Mouse (Mus musculus): ENCODE results near the gene Trpv5. TPM values are rescaled to one million over a fixed set of nuclear protein-coding genes. Genes with fewer than 3 reads are reported as not detected.

Trpv5 gene
- polyA plus RNA-seq (2014; fragmentation: Nextera tagmentation; extraction: Ambion mirVana), result 0.07 TPM in 1 of 2 replicates, not detected in the other

- Histone ChIP-seq H3K9me3 (ENCODE audit: control insufficient read depth, low read length) (no peaks in the 10 kb centered on the region), H3K27ac (ENCODE audit: low read depth, low read length) (no peak within 1 kb of the TSS), H3K9ac (ENCODE audit: low read depth, low read length) (no peak within 1 kb of the TSS), H3K4me1 (replicated peaks; ENCODE audit: control insufficient read depth, insufficient read depth, low read length) (peaks cover 9% of the 10 kb centered on the region; the same call in 1 of the 2 replicates), H3K4me3 (ENCODE audit: low read depth, low read length) (no peak within 1 kb of the TSS), H3K36me3 (ENCODE audit: control insufficient read depth, insufficient read depth, low read length) (no peaks in the 10 kb centered on the region), H3K4me2 (no peak within 1 kb of the TSS), H3K27me3 (replicated peaks; ENCODE audit: control insufficient read depth, insufficient read depth, low read length) (no peaks in the 10 kb centered on the region)
- no peak for ATAC-seq (replicated peaks; ENCODE audit: low FRiP score)
- no peak for DNase-seq (ENCODE audit: low spot score)
- 68% methylated on average over 1 of the region's 1 CpGs for WGBS
These were observed at the start of gene Trpv5 for GRCm38 (mm10) chr6:41680669-41681068. Gene Trpv5, minus strand, starts transcription at chr6:41680769.

DNA sequence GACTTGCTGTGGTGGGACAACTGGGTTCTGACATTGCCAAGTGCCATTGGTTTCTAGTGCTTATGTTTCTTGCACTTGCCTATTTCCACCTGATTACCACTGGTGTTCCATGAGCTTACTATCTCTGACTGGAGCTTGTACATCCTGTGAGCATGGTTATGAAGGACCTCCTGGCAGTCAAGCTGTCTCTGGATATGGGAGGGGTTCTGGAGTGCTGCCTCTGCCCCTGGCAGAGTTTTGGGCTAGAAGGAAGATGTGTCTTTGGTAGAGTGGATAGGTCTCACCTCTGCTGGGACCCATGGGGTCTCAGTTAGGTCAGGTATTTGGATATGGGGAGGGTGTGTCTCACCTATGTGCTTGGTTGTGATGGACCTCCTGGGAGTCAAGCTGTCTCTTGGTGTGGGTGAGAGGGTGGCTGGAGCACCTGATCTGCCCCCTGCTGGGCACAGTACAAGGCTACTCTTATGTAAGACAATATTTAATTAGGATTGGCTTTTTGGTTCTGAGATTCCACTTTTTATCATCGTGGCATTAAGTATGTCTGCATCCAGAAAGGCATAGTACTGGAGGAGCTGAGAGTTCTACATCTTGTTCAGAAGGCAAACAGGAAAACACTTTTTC lies 47.5 kb upstream of the Trpv5 start:
- Histone ChIP-seq H3K4me1 (replicated peaks; ENCODE audit: control insufficient read depth, insufficient read depth, low read length) (no peaks in the 10 kb centered on the region), H3K9me3 (ENCODE audit: control insufficient read depth, low read length) (no peaks in the 10 kb centered on the region), H3K9ac (ENCODE audit: low read depth, low read length) (no peak overlapping the region), H3K27ac (ENCODE audit: low read depth, low read length) (no peak overlapping the region), H3K36me3 (ENCODE audit: control insufficient read depth, insufficient read depth, low read length) (no peaks in the 10 kb centered on the region), H3K27me3 (replicated peaks; ENCODE audit: control insufficient read depth, insufficient read depth, low read length) (no peaks in the 10 kb centered on the region), H3K4me3 (ENCODE audit: low read depth, low read length) (no peak overlapping the region), H3K4me2 (no peak overlapping the region)
- DNase-seq (ENCODE audit: low spot score), result no peak
- WGBS, result 74% methylated on average over 1 of the region's 1 CpGs
- peak; percentile 74 for ATAC-seq (replicated peaks; ENCODE audit: low FRiP score)

GRCm38 (mm10) chr6:41721430-41721829 lies 40.9 kb upstream of the Trpv5 start:
- H3K4me3 ChIP-seq (ENCODE audit: low read depth, low read length), result no peak overlapping the region
- DNase-seq (ENCODE audit: low spot score), result no peak
- no peak overlapping the region for H3K27ac ChIP-seq (ENCODE audit: low read depth, low read length)
- peak; percentile 71 for ATAC-seq (replicated peaks; ENCODE audit: low FRiP score)
- H3K4me1 ChIP-seq (replicated peaks; ENCODE audit: control insufficient read depth, insufficient read depth, low read length), result no peaks in the 10 kb centered on the region
- H3K36me3 ChIP-seq (ENCODE audit: control insufficient read depth, insufficient read depth, low read length), result no peaks in the 10 kb centered on the region
- no peaks in the 10 kb centered on the region for H3K27me3 ChIP-seq (replicated peaks; ENCODE audit: control insufficient read depth, insufficient read depth, low read length)
- WGBS, result 56% methylated on average over 2 of the region's 2 CpGs
- no peak overlapping the region for H3K4me2 ChIP-seq
- H3K9ac ChIP-seq (ENCODE audit: low read depth, low read length), result no peak overlapping the region
- no peaks in the 10 kb centered on the region for H3K9me3 ChIP-seq (ENCODE audit: control insufficient read depth, low read length)

- H3K4me3 ChIP-seq (ENCODE audit: low read depth, low read length), result no peak overlapping the region
- no peak overlapping the region for H3K9ac ChIP-seq (ENCODE audit: low read depth, low read length)
- H3K4me1 ChIP-seq (replicated peaks; ENCODE audit: control insufficient read depth, insufficient read depth, low read length), result peaks cover 19% of the 10 kb centered on the region
- WGBS, result 33% methylated on average over 1 of the region's 1 CpGs
- no peaks in the 10 kb centered on the region for H3K36me3 ChIP-seq (ENCODE audit: control insufficient read depth, insufficient read depth, low read length)
- ATAC-seq (replicated peaks; ENCODE audit: low FRiP score) (peak; percentile 53), DNase-seq (ENCODE audit: low spot score) (no peak)
- H3K4me2 ChIP-seq, result no peak overlapping the region; the same call in 1 of the 2 replicates
- no peaks in the 10 kb centered on the region for H3K27me3 ChIP-seq (replicated peaks; ENCODE audit: control insufficient read depth, insufficient read depth, low read length)
- H3K9me3 ChIP-seq (ENCODE audit: control insufficient read depth, low read length), result no peaks in the 10 kb centered on the region
- peak overlapping the region; percentile 34; the same call in 1 of the 2 replicates for H3K27ac ChIP-seq (ENCODE audit: low read depth, low read length)
These were observed 29.7 kb upstream of the Trpv5 start for GRCm38 (mm10) chr6:41710281-41710680.

GRCm38 (mm10) chr6:41706275-41706674 lies 25.7 kb upstream of the Trpv5 start:
- peak overlapping the region; percentile 90 for H3K27ac ChIP-seq (ENCODE audit: low read depth, low read length)
- DNase-seq (ENCODE audit: low spot score), result no peak

GRCm38 (mm10) chr6:41704123-41704522 lies 23.6 kb upstream of the Trpv5 start, which contains the start of gene Kel:
Gene Kel, minus strand, starts transcription at chr6:41704339.
- no peak for DNase-seq (ENCODE audit: low spot score)
- H3K36me3 ChIP-seq (ENCODE audit: control insufficient read depth, insufficient read depth, low read length), result no peaks in the 10 kb centered on the region
- peak; percentile 88 for ATAC-seq (replicated peaks; ENCODE audit: low FRiP score)
- no peaks in the 10 kb centered on the region for H3K27me3 ChIP-seq (replicated peaks; ENCODE audit: control insufficient read depth, insufficient read depth, low read length)
- 4% methylated on average over 1 of the region's 1 CpGs for WGBS
- peak within 1 kb of the TSS; percentile 82 for H3K9ac ChIP-seq (ENCODE audit: low read depth, low read length)
- peak within 1 kb of the TSS; percentile 80 for H3K4me2 ChIP-seq
- H3K27ac ChIP-seq (ENCODE audit: low read depth, low read length), result peak within 1 kb of the TSS; percentile 90
- peak within 1 kb of the TSS; percentile 63 for H3K4me3 ChIP-seq (ENCODE audit: low read depth, low read length)
- H3K9me3 ChIP-seq (ENCODE audit: control insufficient read depth, low read length), result no peaks in the 10 kb centered on the region
- H3K4me1 ChIP-seq (replicated peaks; ENCODE audit: control insufficient read depth, insufficient read depth, low read length), result peaks cover 18% of the 10 kb centered on the region

More at GRCm38 (mm10) chr6:41706275-41706674, 25.7 kb upstream of the Trpv5 start:
- Histone ChIP-seq H3K9ac (ENCODE audit: low read depth, low read length) (no peak overlapping the region), H3K4me2 (peak overlapping the region; percentile 30), H3K36me3 (ENCODE audit: control insufficient read depth, insufficient read depth, low read length) (no peaks in the 10 kb centered on the region), H3K4me1 (replicated peaks; ENCODE audit: control insufficient read depth, insufficient read depth, low read length) (peaks cover 27% of the 10 kb centered on the region), H3K27me3 (replicated peaks; ENCODE audit: control insufficient read depth, insufficient read depth, low read length) (no peaks in the 10 kb centered on the region), H3K4me3 (ENCODE audit: low read depth, low read length) (no peak overlapping the region), H3K9me3 (ENCODE audit: control insufficient read depth, low read length) (no peaks in the 10 kb centered on the region)
- peak; percentile 85 for ATAC-seq (replicated peaks; ENCODE audit: low FRiP score)
- 44% methylated on average over 7 of the region's 7 CpGs for WGBS

- Histone ChIP-seq H3K36me3 (ENCODE audit: control insufficient read depth, insufficient read depth, low read length) (no peaks in the 10 kb centered on the region), H3K9me3 (ENCODE audit: control insufficient read depth, low read length) (no peaks in the 10 kb centered on the region), H3K4me2 (peak overlapping the region; percentile 80), H3K4me1 (replicated peaks; ENCODE audit: control insufficient read depth, insufficient read depth, low read length) (peaks cover 18% of the 10 kb centered on the region), H3K27ac (ENCODE audit: low read depth, low read length) (peak overlapping the region; percentile 90), H3K27me3 (replicated peaks; ENCODE audit: control insufficient read depth, insufficient read depth, low read length) (no peaks in the 10 kb centered on the region), H3K4me3 (ENCODE audit: low read depth, low read length) (peak overlapping the region; percentile 63), H3K9ac (ENCODE audit: low read depth, low read length) (peak overlapping the region; percentile 82)
- peak; percentile 55 for ATAC-seq (replicated peaks; ENCODE audit: low FRiP score)
- DNase-seq (ENCODE audit: low spot score), result no peak
- 61% methylated on average over 2 of the region's 2 CpGs for WGBS
These were observed 22.4 kb upstream of the Trpv5 start for GRCm38 (mm10) chr6:41702928-41703327.

GRCm38 (mm10) chr6:41701245-41701644 lies 20.7 kb upstream of the Trpv5 start:
- DNase-seq (ENCODE audit: low spot score) (no peak), ATAC-seq (replicated peaks; ENCODE audit: low FRiP score) (no peak)
- Histone ChIP-seq H3K36me3 (ENCODE audit: control insufficient read depth, insufficient read depth, low read length) (no peaks in the 10 kb centered on the region), H3K4me2 (peak overlapping the region; percentile 80), H3K9me3 (ENCODE audit: control insufficient read depth, low read length) (no peaks in the 10 kb centered on the region), H3K9ac (ENCODE audit: low read depth, low read length) (peak overlapping the region; percentile 82; the same call in 1 of the 2 replicates), H3K27ac (ENCODE audit: low read depth, low read length) (no peak overlapping the region), H3K4me3 (ENCODE audit: low read depth, low read length) (peak overlapping the region; percentile 63), H3K4me1 (replicated peaks; ENCODE audit: control insufficient read depth, insufficient read depth, low read length) (peaks cover 14% of the 10 kb centered on the region), H3K27me3 (replicated peaks; ENCODE audit: control insufficient read depth, insufficient read depth, low read length) (no peaks in the 10 kb centered on the region)
- 21% methylated on average over 1 of the region's 1 CpGs for WGBS

GRCm38 (mm10) chr6:41694407-41694806 lies 13.8 kb upstream of the Trpv5 start:
- ATAC-seq (replicated peaks; ENCODE audit: low FRiP score) (no peak), DNase-seq (ENCODE audit: low spot score) (no peak)
- no peaks in the 10 kb centered on the region for H3K27me3 ChIP-seq (replicated peaks; ENCODE audit: control insufficient read depth, insufficient read depth, low read length)
- H3K4me3 ChIP-seq (ENCODE audit: low read depth, low read length), result no peak overlapping the region
- no peaks in the 10 kb centered on the region for H3K9me3 ChIP-seq (ENCODE audit: control insufficient read depth, low read length)
- H3K4me1 ChIP-seq (replicated peaks; ENCODE audit: control insufficient read depth, insufficient read depth, low read length), result no peaks in the 10 kb centered on the region; the same call in 1 of the 2 replicates
- 89% methylated on average over 1 of the region's 1 CpGs for WGBS
- peaks cover 4% of the 10 kb centered on the region; the same call in 1 of the 2 replicates for H3K36me3 ChIP-seq (ENCODE audit: control insufficient read depth, insufficient read depth, low read length)
- no peak overlapping the region for H3K4me2 ChIP-seq
- H3K9ac ChIP-seq (ENCODE audit: low read depth, low read length), result no peak overlapping the region
- no peak overlapping the region for H3K27ac ChIP-seq (ENCODE audit: low read depth, low read length)

Measured in liver, embryonic 11.5 days (tissue).